Comparison of ENCODE assay signal across 8 mouse cellular contexts in genomic region chr19:27217404-27217940, GRCm38 (mm10). TPM values are rescaled to one million over a fixed set of nuclear protein-coding genes. Genes with fewer than 3 reads are reported as not detected.
DNase-seq lines count a peak whose midpoint lies in the region; ATAC-seq lines count a peak whose summit lies in the region.

No protein-coding gene starts in this region.

- peak overlapping the region; percentile 78 for H3K27ac ChIP-seq in hindbrain, embryonic 11.5 days (ENCODE audit: low read depth, low read length)

- H3K9ac ChIP-seq in hindbrain, embryonic 11.5 days (ENCODE audit: low read depth, low read length): peak overlapping the region; percentile 69

- no peaks in the 10 kb centered on the region for H3K4me1 ChIP-seq in hindbrain, embryonic 11.5 days (replicated peaks; ENCODE audit: control insufficient read depth, insufficient read depth, low read length)

- peak overlapping the region; percentile 87 for H3K4me2 ChIP-seq in hindbrain, embryonic 11.5 days (replicated peaks; ENCODE audit: low read depth, low read length)

- peak; percentile 71 for ATAC-seq in hindbrain, embryonic 11.5 days (ENCODE audit: low FRiP score)
- ATAC-seq in inflammation-experienced regulatory T-cells, adult 6 months: no peak

- DNase-seq in ZHBTc4 (ENCODE audit: low read depth, low spot score): peak; percentile 66
- DNase-seq in cerebellum, adult 9-10 months: peak; percentile 71
- peak; percentile 48 to 70 for DNase-seq in frontal cortex, postnatal 10 days (ENCODE audit: low spot score in 2 of 2)
- peak; percentile 75 for DNase-seq in hindbrain, embryonic 11.5 days (ENCODE audit: low spot score)
- DNase-seq in layer of hippocampus, postnatal 14 days (ENCODE audit: low spot score in 2 of 2): peak; percentile 65 to 78
- peak; percentile 59 for DNase-seq in lung, postnatal 10 days
- peak; percentile 81 for DNase-seq in retina, postnatal 1 day

- no peaks in the 10 kb centered on the region for H3K36me3 ChIP-seq in hindbrain, embryonic 11.5 days (ENCODE audit: control insufficient read depth, insufficient read depth, low read length)

- H3K27me3 ChIP-seq in hindbrain, embryonic 11.5 days (ENCODE audit: control insufficient read depth, insufficient read depth, low read length): no peaks in the 10 kb centered on the region

- whole genome bisulfite sequencing in hindbrain, embryonic 11.5 days: 0% methylated on average over 36 of the region's 52 CpGs

- H3K9me3 ChIP-seq in hindbrain, embryonic 11.5 days (ENCODE audit: control insufficient read depth, low read length): no peaks in the 10 kb centered on the region

- H3K4me3 ChIP-seq in hindbrain, embryonic 11.5 days (ENCODE audit: low read depth, low read length): peak overlapping the region; percentile 78

RNA-seq across cellular contexts. Expression of gene Vldlr, which starts 1.2 kb away (rescaled TPM):
- 9.9 and 10.4 TPM in 2 replicates for polyA plus RNA-seq in hindbrain, embryonic 11.5 days (2014; fragmentation: Nextera tagmentation; extraction: Ambion mirVana)
- 10 to 100 TPM; 49.5 to 50.4 TPM for total RNA-seq in layer of hippocampus, postnatal 14 days (2021)
- polyA plus RNA-seq in inflammation-experienced regulatory T-cells, adult 6 months (2017; shearing (Covaris generic)): under 1 TPM in 1 of 3 experiments, not detected in 2; 0.21 TPM
